Mouse (Mus musculus): Measurements from ENCODE around the gene Frat1.
"Not testable (repeated sequence)": the region's sequence is repeated elsewhere in the genome, so short reads cannot be mapped to it uniquely, and the experiment has no call there.

Gene Frat1

DNA sequence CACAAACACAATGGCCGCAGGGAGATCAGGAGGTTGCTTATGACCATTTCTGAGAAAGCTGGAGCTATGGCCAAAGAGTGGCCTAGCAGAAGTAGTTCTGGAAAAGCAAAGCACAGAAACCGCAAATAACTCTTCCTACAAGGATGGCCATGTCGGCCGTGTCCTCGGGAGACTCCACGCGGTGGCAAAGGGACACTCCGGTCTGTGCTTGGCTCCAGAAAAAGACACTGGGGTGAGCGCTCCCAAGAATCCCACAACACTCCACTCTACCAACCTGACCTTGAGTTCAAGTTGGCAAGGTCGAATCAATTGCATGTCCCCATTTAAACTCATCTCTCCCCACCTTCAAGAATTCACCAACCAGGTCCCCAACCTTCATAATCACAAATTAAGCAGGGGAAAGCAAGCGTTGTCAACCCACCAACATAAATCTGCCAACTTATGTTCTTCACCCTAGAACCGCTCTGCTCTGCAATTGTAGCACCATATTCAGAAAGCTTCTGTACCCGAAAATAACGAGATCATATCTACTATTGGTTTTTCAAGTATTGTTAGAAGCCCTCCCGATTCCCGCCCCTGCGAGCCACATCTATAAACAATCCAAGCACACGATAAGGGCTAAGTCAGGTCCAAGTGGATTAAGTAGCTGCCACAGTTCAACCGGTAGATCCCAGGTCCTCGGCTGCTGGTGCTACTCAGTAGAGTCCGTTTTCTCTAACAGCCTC is 16.8 kb downstream of the Frat1 start:
- DNase-seq: peak; percentile 54

DNA sequence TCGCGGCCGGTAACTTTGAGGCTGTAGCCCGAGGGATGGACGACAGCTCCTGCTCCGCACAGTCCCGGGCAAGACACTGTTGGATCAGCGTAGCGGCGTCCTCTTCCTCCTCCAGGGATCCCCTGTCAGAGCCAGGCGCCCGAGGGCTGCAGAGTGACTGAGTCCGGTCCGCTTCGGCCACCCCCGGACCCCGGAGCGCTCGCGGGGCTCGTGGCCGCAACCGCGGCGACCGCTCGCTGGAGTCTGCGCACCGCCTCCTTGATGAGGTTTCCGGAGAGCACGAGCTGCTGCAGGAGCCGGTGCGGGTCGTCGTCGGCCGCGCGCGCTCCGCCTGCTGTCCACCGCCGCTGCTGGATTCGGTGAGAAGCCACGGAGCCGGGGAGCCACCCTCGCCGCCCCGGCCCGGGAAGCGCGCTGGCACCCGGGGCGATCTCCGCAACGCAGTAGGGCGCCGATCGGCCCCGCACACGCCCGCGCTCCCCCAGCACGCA is 17.4 kb downstream of the Frat1 start:
- DNase-seq: peak; percentile 54

GRCm38 (mm10) chr19:41847614-41847991 is 17.8 kb downstream of the Frat1 start:
- DNase-seq: not testable (repeated sequence)

DNA sequence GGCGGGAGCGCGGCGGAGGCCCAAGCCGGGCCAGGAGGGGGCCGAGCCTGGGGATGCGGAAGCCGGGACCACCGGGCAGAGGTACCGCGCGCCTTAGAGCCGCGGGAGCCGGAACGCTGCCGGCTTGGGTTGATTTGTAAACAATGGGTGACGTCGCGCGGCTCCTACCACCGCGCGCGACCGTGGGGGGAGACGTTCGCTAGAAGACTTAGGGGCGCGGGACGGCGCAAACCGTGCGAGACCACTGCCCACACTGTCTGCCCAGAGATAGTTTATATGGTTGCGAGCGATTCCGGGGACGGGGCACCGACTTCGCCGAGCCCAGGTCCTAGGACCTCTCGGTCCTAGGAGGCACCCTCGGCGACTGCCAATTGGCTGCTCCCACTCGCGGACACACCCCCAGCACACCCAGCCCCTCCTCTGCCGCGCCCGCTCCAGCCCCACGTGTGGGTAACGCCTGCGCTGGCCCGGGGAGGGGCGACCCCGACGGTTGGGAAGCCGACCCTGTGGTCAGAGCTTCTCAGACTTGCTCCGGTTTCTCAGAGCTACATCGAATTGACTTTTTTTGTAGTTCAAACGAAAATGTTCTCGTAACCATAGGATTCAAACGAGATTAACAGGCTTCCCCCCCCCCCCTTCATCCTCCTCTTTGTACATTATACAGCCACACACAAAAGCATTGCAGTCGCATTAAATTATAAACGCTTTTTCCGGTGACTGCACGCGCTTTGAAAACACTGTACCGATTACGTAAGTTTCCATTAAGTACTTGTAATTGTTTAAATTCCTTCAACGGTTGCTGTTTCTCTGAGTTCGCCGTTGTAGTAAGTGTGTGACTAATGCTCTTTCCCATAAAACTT is 18.5 kb downstream of the Frat1 start, which contains the start of gene Frat2:
TSS of gene Frat2 (minus strand) at position 141 of the 860 bp plus-strand sequence.
- DNase-seq: peak; percentile 89

DNA sequence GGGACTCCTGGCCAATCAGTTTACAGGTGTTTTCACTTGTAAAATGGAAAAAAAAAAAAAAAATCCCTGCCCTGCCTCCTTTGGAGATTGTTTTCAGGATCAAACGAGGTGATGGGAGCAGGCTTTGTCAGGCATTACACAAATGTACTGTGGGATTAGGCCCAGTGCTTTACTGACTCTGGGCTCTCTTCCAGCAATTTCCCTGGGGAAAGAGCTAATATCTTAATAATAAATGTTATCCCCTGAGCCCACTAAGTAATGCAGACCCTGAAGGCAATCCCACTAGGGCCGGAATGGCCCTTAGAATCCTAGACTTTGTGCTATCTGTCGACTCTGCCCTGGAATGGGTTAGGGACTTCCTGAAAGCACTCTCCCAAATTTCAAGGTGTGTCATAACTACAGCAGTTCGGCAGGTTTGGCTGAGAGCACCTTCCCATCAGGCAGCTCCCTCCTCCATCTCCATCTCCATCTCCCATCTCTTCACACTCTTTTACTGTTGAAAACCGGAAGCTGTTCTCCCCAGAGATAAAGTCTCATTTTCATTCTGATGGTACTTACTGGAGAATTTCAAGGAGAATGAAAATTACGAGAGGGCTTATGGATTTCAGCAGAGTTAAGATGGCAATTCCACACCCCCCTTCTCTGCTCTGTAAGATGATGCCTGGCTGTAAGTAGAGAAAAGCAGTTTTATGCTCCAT is 20.4 kb downstream of the Frat1 start:
- DNase-seq: no peak

- no peak for DNase-seq
Measured at GRCm38 (mm10) chr19:41850719-41851543, 21.2 kb downstream of the Frat1 start.

DNA sequence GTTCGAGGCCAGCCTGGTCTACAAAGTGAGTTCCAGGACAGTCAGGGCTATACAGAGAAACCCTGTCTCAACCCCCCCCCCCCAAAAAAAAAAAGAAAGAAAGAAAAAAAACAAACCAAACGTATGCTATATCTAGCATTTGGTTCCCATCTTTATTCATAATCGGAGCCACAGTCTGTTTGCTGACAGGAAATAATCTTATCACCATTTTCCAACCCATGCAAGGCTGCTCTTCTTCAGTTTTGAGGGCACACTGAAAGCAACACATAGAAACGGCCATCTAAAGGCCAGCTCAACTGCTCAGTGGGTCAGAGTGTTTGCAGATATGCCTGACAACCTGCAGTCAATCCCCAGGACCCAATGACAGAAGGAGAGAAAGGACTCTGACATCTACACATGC is 22.7 kb downstream of the Frat1 start:
- no peak for DNase-seq

- DNase-seq: no peak
Measured at GRCm38 (mm10) chr19:41857086-41857762, 27.5 kb downstream of the Frat1 start.

- no peak for DNase-seq
Measured at GRCm38 (mm10) chr19:41857816-41858310, 28.1 kb downstream of the Frat1 start.

- no peak for DNase-seq
Measured at GRCm38 (mm10) chr19:41866707-41867106, 36.9 kb downstream of the Frat1 start.

DNA sequence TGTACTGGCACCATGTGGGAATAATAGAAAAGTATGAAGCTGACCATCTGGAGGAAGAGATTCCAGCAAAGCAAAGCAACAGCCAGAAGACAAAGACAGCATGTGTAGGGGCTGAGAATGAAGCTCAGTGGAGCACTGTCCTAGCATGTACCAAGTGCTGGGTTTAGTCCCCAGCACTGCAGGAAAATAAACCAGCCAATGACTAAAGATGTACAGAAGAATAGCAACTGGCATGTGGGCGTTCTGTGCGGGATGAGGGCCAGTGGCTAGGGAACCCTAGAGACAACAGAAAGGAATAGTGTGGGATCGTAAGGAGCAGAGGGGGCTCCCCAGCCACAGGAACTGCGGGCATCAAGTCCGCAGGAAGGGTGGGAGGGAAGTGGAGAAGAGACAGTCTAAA is 39.5 kb downstream of the Frat1 start:
- no peak for DNase-seq

DNA sequence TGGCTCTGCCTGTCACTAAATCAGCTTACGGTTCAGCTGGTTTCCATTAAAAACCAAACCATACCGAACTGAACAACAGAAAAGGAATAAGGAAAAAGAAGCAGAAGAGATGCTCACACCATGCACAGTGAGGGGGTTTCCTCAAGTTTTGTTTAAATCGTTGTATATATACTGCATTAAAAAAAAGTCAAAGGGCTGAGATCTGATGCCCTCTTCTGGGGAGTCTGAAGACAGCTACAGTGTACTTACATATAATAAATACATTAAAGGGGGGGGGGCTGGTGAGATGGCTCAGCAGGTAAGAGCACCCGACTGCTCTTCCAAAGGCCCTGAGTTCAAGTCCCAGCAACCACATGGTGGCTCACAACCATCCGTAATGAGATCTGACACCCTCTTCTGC is 40.2 kb downstream of the Frat1 start:
- peak; percentile 12 for DNase-seq

- DNase-seq: no peak
Measured at GRCm38 (mm10) chr19:41872285-41872684, 42.5 kb downstream of the Frat1 start.

DNA sequence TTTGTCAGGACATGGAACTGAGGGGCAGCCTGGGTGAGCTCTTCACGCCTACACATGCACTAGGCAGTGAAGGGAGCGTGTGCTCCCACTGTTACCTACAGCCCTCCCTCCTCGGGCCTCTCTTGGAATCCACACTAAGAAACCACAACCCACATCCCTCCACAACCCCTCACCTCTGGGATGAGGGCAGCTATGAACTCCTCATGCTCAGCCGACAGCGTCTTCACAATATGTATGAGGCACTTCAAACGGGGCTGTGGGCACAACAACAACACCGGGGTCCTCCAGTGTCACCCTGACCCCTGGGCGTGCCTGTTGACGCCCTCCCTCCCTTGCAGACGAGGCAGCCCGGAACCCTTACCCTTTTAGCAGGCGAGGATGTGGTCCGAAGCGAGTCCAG is 44.6 kb downstream of the Frat1 start:
- no peak for DNase-seq

- no peak for DNase-seq
Measured at GRCm38 (mm10) chr19:41881842-41882241, 52.1 kb downstream of the Frat1 start.

Measured in cerebellum, adult 9-11 months (tissue).